Mouse (Mus musculus) forebrain, embryonic 14.5 days (tissue): ENCODE measurements around the gene Adamts7. TPM values are rescaled to one million over a fixed set of nuclear protein-coding genes. Genes with fewer than 3 reads are reported as not detected.

ENCODE experiments used
- ATAC-seq: fragments of 200-750 bp; cut with Nextera tagmentation; 2 replicates; pipeline ENCODE4 v1.8.0; 2017; ENCODE audit warnings: mild to moderate bottlenecking, moderate library complexity
- DNase-seq: peaks from one replicate; pipeline ENCODE4 v3.0.0-alpha.2; 2015; ENCODE audit warnings: low spot score
- H3K27ac ChIP-seq: fragments of 300-500 bp; sonication (generic); 2 replicates; pipeline ENCODE4 v1.5.1; 2014; ENCODE audit warnings: low read depth, mild to moderate bottlenecking, control low read depth, low read length, moderate library complexity
- H3K27me3 ChIP-seq: fragments of 300-500 bp; sonication (generic); replicated peaks from 2 replicates; pipeline ENCODE4 v1.6.1; 2014; ENCODE audit warnings: low read length, control low read depth, mixed read lengths; ENCODE audit not compliant: control insufficient read depth, insufficient read depth
- H3K36me3 ChIP-seq: fragments of 300-500 bp; sonication (generic); 2 replicates; pipeline ENCODE4 v1.6.1; 2014; ENCODE audit warnings: low read length, control low read depth; ENCODE audit not compliant: control insufficient read depth, insufficient read depth
- H3K4me1 ChIP-seq: fragments of 300-500 bp; sonication (generic); 2 replicates; pipeline ENCODE4 v1.6.1; 2014; ENCODE audit warnings: antibody characterized with exemption, low read length, control low read depth; ENCODE audit not compliant: control insufficient read depth, insufficient read depth
- H3K4me2 ChIP-seq: fragments of 300-500 bp; sonication (generic); 2 replicates; pipeline ENCODE4 v1.6.1; 2014; ENCODE audit warnings: mild to moderate bottlenecking, control low read depth, low read length
- H3K4me3 ChIP-seq: fragments of 300-500 bp; sonication (generic); 2 replicates; pipeline ENCODE4 v1.5.1; 2014; ENCODE audit warnings: low read depth, low read length, control low read depth
- H3K9ac ChIP-seq: fragments of 300-500 bp; sonication (generic); 2 replicates; pipeline ENCODE4 v1.6.1; 2014; ENCODE audit warnings: mild to moderate bottlenecking, low read length, control low read depth, moderate library complexity
- H3K9me3 ChIP-seq: fragments of 300-500 bp; sonication (generic); replicated peaks from 2 replicates; pipeline ENCODE4 v1.6.1; 2016; ENCODE audit warnings: low read length, control low read depth, mixed read lengths; ENCODE audit not compliant: control insufficient read depth
- WGBS: fragments of 180-500 bp; shearing (Covaris S2); extraction: QIAGEN DNeasy Blood & Tissue Kit; methylation state at CpG from one replicate; pipeline ENCODE4 v1.1.7; 2014; 5-methylcytosine and 5-hydroxymethylcytosine counted together
- polyA plus RNA-seq: library from polyadenylated mRNA; unstranded; fragments of >200 nt; fragmentation: Nextera tagmentation; extraction: Ambion mirVana; gene quantifications from 2 replicates; pipeline ENCODE4 v1.2.1, GENCODE M21; 2014

The Adamts7 gene
- polyA plus RNA-seq, 1 experiment from 2014 or later = 9.4 TPM

DNA sequence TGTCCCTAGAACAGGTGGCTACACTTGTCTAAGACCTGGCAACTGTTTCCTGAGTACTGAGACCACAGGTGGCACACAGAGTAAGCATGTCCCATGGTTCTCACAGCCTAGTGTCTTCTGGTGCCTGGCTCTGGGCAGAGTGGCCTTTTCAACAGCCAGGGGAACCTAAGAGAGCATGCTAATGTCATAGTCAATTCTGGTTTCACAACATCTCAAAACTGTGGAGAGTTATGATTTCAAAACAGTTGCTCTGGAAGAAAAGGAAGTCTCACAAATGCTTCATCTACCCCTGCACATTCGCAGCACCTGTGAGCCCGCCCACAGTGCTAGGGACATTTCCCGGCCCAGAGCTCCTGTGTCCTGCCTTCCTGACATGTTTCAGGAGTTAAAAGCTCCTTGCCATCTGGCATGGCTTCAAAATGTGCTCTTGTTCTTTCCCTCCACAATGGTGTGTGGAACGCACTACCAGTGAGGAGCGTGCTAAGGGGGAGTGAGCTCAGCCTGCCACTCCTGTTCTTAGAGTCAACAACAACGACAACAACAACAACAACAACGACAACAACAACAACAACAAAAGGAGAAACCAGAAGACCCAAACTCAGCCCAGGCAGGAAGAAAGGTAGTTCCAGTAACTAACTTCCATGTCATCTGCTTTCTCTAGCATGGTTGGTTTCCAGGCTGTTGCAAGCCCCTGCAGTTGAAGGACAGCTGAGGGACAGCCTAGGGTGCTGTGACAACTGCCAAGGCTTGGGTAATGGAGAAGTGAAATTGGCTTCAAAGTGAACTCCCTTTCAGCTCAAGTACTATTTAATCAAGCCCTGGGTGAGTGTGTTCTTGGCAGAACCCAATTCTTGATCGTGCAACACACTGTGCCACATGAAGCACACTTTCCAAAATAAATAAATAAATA, 70.2 kb downstream of the Adamts7 start:
- DNase-seq (no peak), ATAC-seq (no peak)
- Histone ChIP-seq H3K4me3 (no peak overlapping the region), H3K9me3 (no peaks in the 10 kb centered on the region), H3K4me2 (no peak overlapping the region), H3K27ac (no peak overlapping the region), H3K27me3 (no peaks in the 10 kb centered on the region), H3K36me3 (no peaks in the 10 kb centered on the region), H3K9ac (no peak overlapping the region), H3K4me1 (no peaks in the 10 kb centered on the region)
- WGBS = 88% methylated on average over 8 of the region's 8 CpGs

DNA sequence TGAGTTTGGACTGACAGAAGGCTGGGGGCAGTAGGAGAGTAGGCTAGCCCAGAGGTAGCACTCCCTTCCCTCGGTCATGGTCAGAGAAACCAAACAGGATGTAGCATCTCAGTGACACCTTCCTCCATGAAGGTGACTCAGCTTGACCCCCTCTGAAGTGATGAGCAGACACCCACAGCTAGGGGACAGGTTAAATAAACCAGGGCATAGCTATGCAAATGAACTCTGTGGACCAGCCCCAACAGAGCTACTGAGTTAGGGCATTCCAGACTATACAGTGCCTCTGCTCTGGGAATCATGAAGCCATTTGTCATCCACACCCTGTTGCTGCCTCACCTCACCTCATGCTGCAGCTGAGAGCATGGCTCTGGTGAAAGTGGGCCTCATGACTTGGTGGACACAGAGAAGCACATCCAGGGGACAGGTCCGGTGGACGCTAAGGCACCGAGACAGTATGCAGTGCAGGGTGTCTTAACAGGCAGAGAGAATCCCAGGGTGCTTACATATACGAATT, 71.1 kb downstream of the Adamts7 start:
- DNase-seq = no peak
- Histone ChIP-seq H3K9ac (no peak overlapping the region), H3K9me3 (no peaks in the 10 kb centered on the region), H3K27ac (no peak overlapping the region), H3K27me3 (no peaks in the 10 kb centered on the region), H3K36me3 (no peaks in the 10 kb centered on the region), H3K4me2 (no peak overlapping the region), H3K4me1 (no peaks in the 10 kb centered on the region), H3K4me3 (no peak overlapping the region)
- 95% methylated on average over 5 of the region's 5 CpGs for WGBS
- no peak for ATAC-seq

DNA sequence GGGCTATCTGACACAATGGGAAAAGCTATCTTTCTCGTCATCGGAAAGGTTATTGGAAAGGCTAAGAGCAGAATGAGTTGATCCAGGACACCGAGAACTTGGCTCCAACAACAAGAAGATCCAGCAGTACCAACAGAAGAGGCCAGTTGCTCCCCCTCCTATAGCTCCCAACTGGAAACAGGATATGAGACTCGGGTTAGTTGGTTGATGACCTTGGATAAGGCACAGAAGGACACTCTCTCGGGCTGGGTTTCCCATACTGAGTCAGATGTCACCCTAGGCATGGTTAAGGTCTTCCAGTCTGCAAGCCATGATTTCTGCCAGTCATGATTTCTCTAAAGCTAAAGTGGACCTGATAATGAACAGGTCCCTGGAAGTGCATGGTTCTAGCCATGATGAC, 71.9 kb downstream of the Adamts7 start:
- Histone ChIP-seq H3K4me1 (no peaks in the 10 kb centered on the region), H3K4me2 (no peak overlapping the region), H3K9me3 (no peaks in the 10 kb centered on the region), H3K4me3 (no peak overlapping the region), H3K27me3 (no peaks in the 10 kb centered on the region), H3K27ac (no peak overlapping the region), H3K9ac (no peak overlapping the region), H3K36me3 (no peaks in the 10 kb centered on the region)
- DNase-seq (no peak), ATAC-seq (no peak)
- 90% methylated on average over 5 of the region's 5 CpGs for WGBS

DNA sequence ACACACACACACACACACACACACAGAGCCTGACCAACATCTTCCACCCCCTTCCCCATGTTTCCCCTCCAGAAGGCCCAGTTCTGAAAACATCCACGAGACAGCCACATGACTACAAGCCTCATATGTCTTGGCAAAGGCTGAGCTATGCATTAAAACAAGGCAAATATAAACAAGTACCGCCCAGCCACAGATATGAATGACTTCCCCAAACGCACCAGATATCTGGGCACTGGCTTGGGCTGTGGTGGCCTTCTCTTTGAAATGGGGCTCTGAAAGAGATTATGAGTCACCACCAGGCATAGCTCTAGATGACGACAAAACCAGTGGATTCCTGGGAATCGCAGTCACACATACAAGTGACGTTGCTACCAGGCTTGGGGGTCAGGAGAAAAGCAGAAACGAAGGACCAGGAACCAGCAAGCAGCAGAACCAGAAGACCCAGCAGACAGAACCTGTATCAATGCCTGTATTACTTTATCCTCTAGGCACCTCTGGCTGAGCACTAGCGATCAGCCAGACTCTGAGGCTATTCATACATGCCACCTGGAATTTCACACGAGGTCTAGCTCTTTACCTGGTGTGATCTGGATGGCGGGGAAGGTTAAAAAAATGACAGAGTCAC, 72.5 kb downstream of the Adamts7 start:
- Histone ChIP-seq H3K4me2 (no peak overlapping the region), H3K9ac (no peak overlapping the region), H3K4me1 (no peaks in the 10 kb centered on the region), H3K9me3 (no peaks in the 10 kb centered on the region), H3K36me3 (no peaks in the 10 kb centered on the region), H3K27me3 (no peaks in the 10 kb centered on the region), H3K27ac (no peak overlapping the region), H3K4me3 (no peak overlapping the region)
- DNase-seq = no peak
- ATAC-seq = no peak
- WGBS = 89% methylated on average over 10 of the region's 10 CpGs

DNA sequence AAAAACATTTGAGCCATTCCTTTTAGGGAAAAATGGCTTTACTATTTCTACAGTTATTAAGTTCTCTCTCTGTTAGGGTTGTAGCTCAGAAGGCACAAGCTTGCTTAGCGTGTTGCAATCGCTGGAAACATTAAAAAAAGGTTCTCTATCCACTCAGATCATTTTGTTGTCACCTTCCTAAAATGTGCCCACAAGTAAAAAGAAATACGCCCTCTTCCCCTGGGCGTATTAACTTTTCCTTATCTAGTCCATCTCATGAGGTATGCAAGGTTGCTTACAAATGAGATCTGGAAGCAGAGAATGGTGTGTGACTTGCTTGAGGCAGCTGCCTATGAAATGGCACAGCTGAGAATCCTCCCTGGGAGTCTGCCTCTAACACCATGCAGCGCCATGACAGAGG, 73.9 kb downstream of the Adamts7 start:
- H3K27me3 ChIP-seq = no peaks in the 10 kb centered on the region
- DNase-seq = no peak
- H3K4me2 ChIP-seq = no peak overlapping the region
- H3K36me3 ChIP-seq = peaks cover 3% of the 10 kb centered on the region; the same call in 1 of the 2 replicates
- H3K9ac ChIP-seq = no peak overlapping the region
- H3K9me3 ChIP-seq = no peaks in the 10 kb centered on the region
- no peak overlapping the region for H3K4me3 ChIP-seq
- ATAC-seq = no peak
- H3K4me1 ChIP-seq = no peaks in the 10 kb centered on the region
- 94% methylated on average over 5 of the region's 5 CpGs for WGBS
- no peak overlapping the region for H3K27ac ChIP-seq

DNA sequence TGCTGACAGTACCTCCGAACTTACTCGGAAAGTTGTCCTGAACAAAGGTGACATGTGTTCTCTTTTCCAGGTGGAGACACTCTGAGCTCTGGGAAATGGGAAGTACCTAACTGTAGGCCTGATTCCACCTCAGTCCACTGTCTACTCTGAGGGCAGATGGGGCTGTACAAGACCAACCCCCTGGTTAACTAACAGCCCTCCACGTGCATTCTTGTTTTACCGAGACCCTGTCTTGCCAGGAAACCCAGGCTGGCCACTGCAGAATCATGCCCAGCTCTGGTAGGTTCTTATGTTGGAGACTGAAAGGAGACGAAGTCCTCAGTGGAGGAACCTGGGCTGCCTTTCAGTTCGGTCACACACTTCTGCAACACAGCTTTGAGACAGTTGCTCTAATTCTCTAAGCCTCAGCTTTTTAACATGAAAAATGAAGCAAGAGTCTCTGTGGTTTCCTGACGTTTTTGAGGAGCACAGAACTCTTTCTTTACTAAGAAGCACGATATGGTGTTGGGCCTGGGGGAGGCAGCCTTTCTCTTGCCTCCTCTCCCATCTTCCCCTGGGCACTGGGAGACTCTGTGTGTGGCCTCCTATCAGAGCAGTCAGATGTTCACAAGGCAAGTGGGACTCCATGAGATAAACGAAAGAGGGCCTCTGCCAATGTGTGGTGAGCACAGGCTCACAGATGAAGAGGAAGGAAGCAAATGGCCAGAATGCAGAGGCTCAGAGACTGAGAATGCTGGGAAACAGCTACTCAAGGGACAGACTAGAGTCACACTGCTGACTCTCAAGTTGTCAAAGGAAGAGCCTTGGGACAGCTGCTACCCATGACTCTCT, 74.6 kb downstream of the Adamts7 start:
- Histone ChIP-seq H3K4me3 (no peak overlapping the region), H3K27ac (no peak overlapping the region), H3K36me3 (peaks cover 3% of the 10 kb centered on the region; the same call in 1 of the 2 replicates), H3K27me3 (no peaks in the 10 kb centered on the region), H3K4me1 (no peaks in the 10 kb centered on the region), H3K9me3 (no peaks in the 10 kb centered on the region), H3K9ac (no peak overlapping the region), H3K4me2 (no peak overlapping the region)
- 89% methylated on average over 9 of the region's 9 CpGs for WGBS
- ATAC-seq (no peak), DNase-seq (no peak)

DNA sequence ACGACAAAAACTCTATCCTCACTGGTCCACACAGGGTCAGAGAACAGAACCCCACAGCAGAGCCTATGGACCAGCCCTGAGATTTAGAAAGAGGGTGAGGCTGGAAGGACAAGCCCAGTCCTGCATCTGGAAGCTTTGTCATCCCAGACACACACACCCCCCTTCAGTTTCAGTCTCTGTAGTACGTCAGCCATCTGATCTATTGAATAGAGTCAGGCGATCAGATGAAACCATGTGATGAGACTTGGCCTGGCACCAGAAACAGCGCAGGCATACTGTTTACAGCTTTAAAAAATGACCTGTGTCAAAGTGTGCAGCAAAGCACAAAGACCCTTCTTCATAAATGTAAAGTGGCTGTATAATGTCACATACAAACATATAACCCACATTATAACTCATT, 77.7 kb downstream of the Adamts7 start:
- 69% methylated on average over 4 of the region's 4 CpGs for WGBS
- Histone ChIP-seq H3K9ac (no peak overlapping the region), H3K4me2 (no peak overlapping the region), H3K27me3 (no peaks in the 10 kb centered on the region), H3K9me3 (no peaks in the 10 kb centered on the region), H3K27ac (no peak overlapping the region), H3K4me1 (no peaks in the 10 kb centered on the region), H3K36me3 (peaks cover 3% of the 10 kb centered on the region; the same call in 1 of the 2 replicates), H3K4me3 (no peak overlapping the region)
- DNase-seq = peak; percentile 32
- peak; percentile 58; the same call in 1 of the 2 replicates for ATAC-seq

DNA sequence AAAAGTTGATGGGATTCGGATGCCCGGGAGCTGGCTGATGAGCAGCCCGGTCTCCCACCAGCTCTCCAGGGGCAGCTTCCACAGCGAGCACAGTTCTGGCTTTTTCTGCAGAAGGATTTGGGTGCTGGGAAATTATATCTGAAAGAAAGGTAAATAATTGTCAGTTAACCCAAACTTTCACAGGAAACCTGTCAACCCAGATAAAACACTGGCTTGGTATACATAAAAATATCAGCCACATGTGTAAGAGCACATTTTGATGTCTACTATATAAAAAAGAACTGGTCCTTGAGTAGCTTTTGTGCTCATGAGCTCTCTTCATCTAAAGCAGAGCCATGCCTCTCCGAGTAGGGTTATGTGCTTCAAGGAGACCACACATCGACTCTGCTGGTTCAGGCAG, 78.2 kb downstream of the Adamts7 start:
- Histone ChIP-seq H3K27ac (no peak overlapping the region), H3K4me1 (no peaks in the 10 kb centered on the region), H3K36me3 (peaks cover 3% of the 10 kb centered on the region; the same call in 1 of the 2 replicates), H3K4me3 (no peak overlapping the region), H3K27me3 (no peaks in the 10 kb centered on the region), H3K9me3 (no peaks in the 10 kb centered on the region), H3K4me2 (no peak overlapping the region), H3K9ac (no peak overlapping the region)
- WGBS = 93% methylated on average over 6 of the region's 6 CpGs
- ATAC-seq = no peak
- no peak for DNase-seq
